Mouse (Mus musculus): ENCODE data around the gene Layn.

DNA sequence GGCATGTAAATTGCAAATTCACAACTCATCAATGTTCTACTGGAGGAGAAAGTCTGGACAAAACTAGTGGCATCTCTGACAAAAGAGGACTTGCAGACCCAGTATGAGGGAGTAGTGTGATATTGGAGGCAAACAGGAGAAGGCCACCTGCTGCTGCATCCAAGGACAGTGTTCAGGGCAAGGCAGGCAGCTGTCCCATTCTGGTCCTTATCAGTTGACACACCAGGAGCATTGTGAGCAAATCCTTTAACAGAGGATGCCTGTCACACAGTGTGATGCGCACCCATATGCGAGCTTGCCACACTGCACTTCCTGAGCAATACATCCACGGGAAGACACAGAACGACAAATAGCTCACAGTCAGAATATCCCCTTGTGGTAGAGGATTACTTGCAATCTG is 37.9 kb upstream of the Layn start:
- TF ChIP-seq TAL1 (IDR thresholded peaks at IDR 0.05; ENCODE audit: low read length) (no peak), GATA1 (IDR thresholded peaks at IDR 0.05; ENCODE audit: low read length) (no peak)

Data from erythroblast, embryonic 14.5 days (primary cell).